Mouse (Mus musculus) embryonic fibroblast, embryonic 13.5 days (primary cell): Measurements from ENCODE around the gene Smad6.

Experiments used
- CTCF ChIP-seq: IDR thresholded peaks from 2 replicates; pipeline ENCODE4 v1.5.1; 2011; ENCODE audit warnings: mild to moderate bottlenecking, control low read depth, low read length, moderate library complexity, borderline replicate concordance; ENCODE audit not compliant: insufficient read depth
- POLR2A ChIP-seq: IDR thresholded peaks from 2 replicates; pipeline ENCODE4 v1.6.1; 2011; ENCODE audit warnings: low read depth, mild to moderate bottlenecking, control low read depth, low read length, moderate library complexity

DNA sequence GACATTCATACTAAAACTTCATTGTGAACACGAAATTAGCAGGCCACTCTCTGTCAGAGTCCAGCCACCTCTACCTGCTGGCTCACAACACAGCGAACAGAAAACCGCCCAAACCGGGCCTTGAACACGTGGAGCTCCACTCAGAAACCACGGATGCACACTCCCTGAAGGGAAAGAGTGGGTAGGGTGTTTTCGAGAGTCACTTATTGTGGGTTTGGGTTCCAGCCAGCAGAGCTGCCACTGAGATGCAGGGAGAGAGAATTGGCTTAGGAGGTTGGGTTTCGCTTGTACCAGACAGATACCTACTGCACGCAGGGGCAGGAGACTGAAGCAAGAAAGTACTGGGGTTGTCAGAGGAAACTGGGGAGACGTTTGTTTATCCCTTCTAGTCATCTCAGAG, 52.4 kb downstream of the Smad6 start:
- TF ChIP-seq CTCF (no peak), POLR2A (no peak)
